Mouse (Mus musculus): Measurements from ENCODE around the gene Itpk1. TPM values are rescaled to one million over a fixed set of nuclear protein-coding genes. Genes with fewer than 3 reads are reported as not detected.
A peak's percentile ranks its signal among the peaks of the same experiment; 100 is the strongest.

Gene Itpk1
- polyA plus RNA-seq, 1 experiment from 2014 or later = 39.1 TPM

- no peak overlapping the region for H3K4me3 ChIP-seq (replicated peaks)
- no peaks in the 10 kb centered on the region for H3K9me3 ChIP-seq
- no peak overlapping the region for H3K4me2 ChIP-seq (replicated peaks)
- peaks cover 65% of the 10 kb centered on the region for H3K4me1 ChIP-seq (replicated peaks)
- H3K27me3 ChIP-seq (replicated peaks) = no peaks in the 10 kb centered on the region
- H3K27ac ChIP-seq = no peak overlapping the region
- 75% methylated on average over 5 of the region's 5 CpGs for WGBS
- no peak overlapping the region for H3K9ac ChIP-seq
- no peak for ATAC-seq
- H3K36me3 ChIP-seq = no peaks in the 10 kb centered on the region
These were observed 20.8 kb downstream of the Itpk1 start for GRCm38 (mm10) chr12:102683979-102684378.

GRCm38 (mm10) chr12:102683438-102683837 lies 21.3 kb downstream of the Itpk1 start:
- no peak overlapping the region for H3K27ac ChIP-seq
- no peaks in the 10 kb centered on the region for H3K9me3 ChIP-seq
- peaks cover 65% of the 10 kb centered on the region for H3K4me1 ChIP-seq (replicated peaks)
- H3K4me3 ChIP-seq (replicated peaks) = no peak overlapping the region
- no peak overlapping the region for H3K9ac ChIP-seq
- no peak overlapping the region for H3K4me2 ChIP-seq (replicated peaks)
- H3K36me3 ChIP-seq = no peaks in the 10 kb centered on the region
- WGBS = 72% methylated on average over 6 of the region's 6 CpGs
- ATAC-seq = no peak
- H3K27me3 ChIP-seq (replicated peaks) = no peaks in the 10 kb centered on the region

GRCm38 (mm10) chr12:102682722-102683299 lies 21.9 kb downstream of the Itpk1 start:
- Histone ChIP-seq H3K27ac (peak overlapping the region; percentile 33; the same call in 1 of the 2 replicates), H3K4me1 (replicated peaks) (peaks cover 70% of the 10 kb centered on the region), H3K36me3 (no peaks in the 10 kb centered on the region), H3K9ac (no peak overlapping the region), H3K27me3 (replicated peaks) (no peaks in the 10 kb centered on the region), H3K4me3 (replicated peaks) (no peak overlapping the region), H3K4me2 (replicated peaks) (no peak overlapping the region), H3K9me3 (no peaks in the 10 kb centered on the region)
- 85% methylated on average over 7 of the region's 7 CpGs for WGBS
- no peak for ATAC-seq

- 59% methylated on average over 5 of the region's 5 CpGs for WGBS
- Histone ChIP-seq H3K4me2 (replicated peaks) (no peak overlapping the region), H3K27ac (peak overlapping the region; percentile 33; the same call in 1 of the 2 replicates), H3K4me1 (replicated peaks) (peaks cover 70% of the 10 kb centered on the region), H3K9me3 (no peaks in the 10 kb centered on the region), H3K9ac (peak overlapping the region; percentile 8; the same call in 1 of the 2 replicates), H3K4me3 (replicated peaks) (no peak overlapping the region), H3K36me3 (no peaks in the 10 kb centered on the region), H3K27me3 (replicated peaks) (no peaks in the 10 kb centered on the region)
- ATAC-seq = peak; percentile 74
These were observed 22.6 kb downstream of the Itpk1 start for GRCm38 (mm10) chr12:102682085-102682484.

GRCm38 (mm10) chr12:102681590-102681989 lies 23.1 kb downstream of the Itpk1 start:
- Histone ChIP-seq H3K27ac (0 out of 2 replicates have a peak overlapping the region, but pooled peaks have one; percentile 27), H3K4me3 (replicated peaks) (no peak overlapping the region), H3K4me1 (replicated peaks) (peaks cover 68% of the 10 kb centered on the region), H3K9ac (no peak overlapping the region), H3K4me2 (replicated peaks) (no peak overlapping the region), H3K9me3 (no peaks in the 10 kb centered on the region), H3K36me3 (no peaks in the 10 kb centered on the region), H3K27me3 (replicated peaks) (no peaks in the 10 kb centered on the region)
- WGBS = 75% methylated on average over 7 of the region's 7 CpGs
- ATAC-seq = 0 out of 2 replicates have a peak, but pooled peaks have one; percentile 17

GRCm38 (mm10) chr12:102678820-102679219 lies 25.9 kb downstream of the Itpk1 start:
- peaks cover 47% of the 10 kb centered on the region for H3K4me1 ChIP-seq (replicated peaks)
- H3K9me3 ChIP-seq = no peaks in the 10 kb centered on the region
- 63% methylated on average over 6 of the region's 6 CpGs for WGBS
- no peak for ATAC-seq
- no peaks in the 10 kb centered on the region for H3K27me3 ChIP-seq (replicated peaks)
- no peak overlapping the region for H3K27ac ChIP-seq
- H3K36me3 ChIP-seq = no peaks in the 10 kb centered on the region
- H3K4me2 ChIP-seq (replicated peaks) = no peak overlapping the region
- no peak overlapping the region for H3K4me3 ChIP-seq (replicated peaks)
- no peak overlapping the region for H3K9ac ChIP-seq

GRCm38 (mm10) chr12:102677089-102677488 lies 27.6 kb downstream of the Itpk1 start:
- Histone ChIP-seq H3K4me3 (replicated peaks) (no peak overlapping the region), H3K4me2 (replicated peaks) (no peak overlapping the region), H3K27me3 (replicated peaks) (no peaks in the 10 kb centered on the region), H3K36me3 (no peaks in the 10 kb centered on the region), H3K4me1 (replicated peaks) (peaks cover 39% of the 10 kb centered on the region), H3K9ac (no peak overlapping the region), H3K9me3 (no peaks in the 10 kb centered on the region), H3K27ac (no peak overlapping the region)
- no peak for ATAC-seq
- WGBS = 81% methylated on average over 3 of the region's 3 CpGs

GRCm38 (mm10) chr12:102674556-102674955 lies 30.2 kb downstream of the Itpk1 start:
- no peak overlapping the region for H3K4me2 ChIP-seq (replicated peaks)
- peaks cover 26% of the 10 kb centered on the region for H3K4me1 ChIP-seq (replicated peaks)
- H3K27me3 ChIP-seq (replicated peaks) = no peaks in the 10 kb centered on the region
- whole genome bisulfite sequencing = 82% methylated on average over 10 of the region's 10 CpGs
- no peak overlapping the region for H3K27ac ChIP-seq
- ATAC-seq = no peak
- no peak overlapping the region for H3K4me3 ChIP-seq (replicated peaks)
- no peaks in the 10 kb centered on the region for H3K9me3 ChIP-seq
- no peaks in the 10 kb centered on the region for H3K36me3 ChIP-seq
- H3K9ac ChIP-seq = no peak overlapping the region

- Histone ChIP-seq H3K4me2 (replicated peaks) (no peak overlapping the region), H3K27ac (no peak overlapping the region), H3K27me3 (replicated peaks) (no peaks in the 10 kb centered on the region), H3K9ac (no peak overlapping the region), H3K9me3 (no peaks in the 10 kb centered on the region), H3K36me3 (no peaks in the 10 kb centered on the region), H3K4me1 (replicated peaks) (peaks cover 26% of the 10 kb centered on the region), H3K4me3 (replicated peaks) (no peak overlapping the region)
- no peak for ATAC-seq
- WGBS = 84% methylated on average over 13 of the region's 13 CpGs
These were observed 30.6 kb downstream of the Itpk1 start for GRCm38 (mm10) chr12:102674123-102674522.

GRCm38 (mm10) chr12:102672857-102673839 lies 31.6 kb downstream of the Itpk1 start:
- ATAC-seq = peak; percentile 40; the same call in 1 of the 2 replicates
- WGBS = 60% methylated on average over 20 of the region's 20 CpGs
- Histone ChIP-seq H3K36me3 (no peaks in the 10 kb centered on the region), H3K4me2 (replicated peaks) (no peak overlapping the region), H3K9me3 (no peaks in the 10 kb centered on the region), H3K4me3 (replicated peaks) (no peak overlapping the region), H3K9ac (no peak overlapping the region), H3K27me3 (replicated peaks) (no peaks in the 10 kb centered on the region), H3K4me1 (replicated peaks) (peaks cover 25% of the 10 kb centered on the region), H3K27ac (no peak overlapping the region)

GRCm38 (mm10) chr12:102672176-102672575 lies 32.6 kb downstream of the Itpk1 start:
- WGBS = 13% methylated on average over 8 of the region's 8 CpGs
- Histone ChIP-seq H3K36me3 (no peaks in the 10 kb centered on the region), H3K9ac (no peak overlapping the region), H3K9me3 (no peaks in the 10 kb centered on the region), H3K4me3 (replicated peaks) (no peak overlapping the region), H3K4me2 (replicated peaks) (no peak overlapping the region), H3K27me3 (replicated peaks) (no peaks in the 10 kb centered on the region), H3K27ac (no peak overlapping the region), H3K4me1 (replicated peaks) (peaks cover 21% of the 10 kb centered on the region)
- ATAC-seq = 0 out of 2 replicates have a peak, but pooled peaks have one; percentile 27

- Histone ChIP-seq H3K4me3 (replicated peaks) (no peak overlapping the region), H3K9ac (no peak overlapping the region), H3K36me3 (no peaks in the 10 kb centered on the region), H3K4me2 (replicated peaks) (no peak overlapping the region), H3K27me3 (replicated peaks) (no peaks in the 10 kb centered on the region), H3K4me1 (replicated peaks) (peaks cover 21% of the 10 kb centered on the region), H3K27ac (no peak overlapping the region), H3K9me3 (no peaks in the 10 kb centered on the region)
- no peak for ATAC-seq
- WGBS = 83% methylated on average over 8 of the region's 8 CpGs
These were observed 33.9 kb downstream of the Itpk1 start for GRCm38 (mm10) chr12:102670848-102671247.
